Mouse (Mus musculus) heart, postnatal 0 days (tissue): ENCODE measurements around the gene Qser1. TPM values are rescaled to one million over a fixed set of nuclear protein-coding genes. Genes with fewer than 3 reads are reported as not detected.

Source experiments
- ATAC-seq: fragments of 200-750 bp; cut with Nextera tagmentation; 2 replicates; pipeline ENCODE4 v1.8.0; 2017; ENCODE audit warnings: low read depth, moderate number of reproducible peaks, moderate library complexity; ENCODE audit not compliant: insufficient read depth
- DNase-seq: peaks from one replicate; pipeline ENCODE4 v3.0.0-alpha.2; 2016; ENCODE audit warnings: low spot score
- H3K27ac ChIP-seq: fragments of 300-500 bp; sonication (generic); 2 replicates; pipeline ENCODE4 v1.5.1; 2014; ENCODE audit warnings: low read depth, mild to moderate bottlenecking
- H3K27me3 ChIP-seq: fragments of 300-500 bp; sonication (generic); 2 replicates; pipeline ENCODE4 v1.6.1; 2014; ENCODE audit warnings: low read length, mixed read lengths; ENCODE audit not compliant: control insufficient read depth, insufficient read depth
- H3K36me3 ChIP-seq: fragments of 300-500 bp; sonication (generic); replicated peaks from 2 replicates; pipeline ENCODE4 v1.6.1; 2014; ENCODE audit warnings: low read length, mixed read lengths; ENCODE audit not compliant: control insufficient read depth, insufficient read depth
- H3K4me1 ChIP-seq: fragments of 300-500 bp; sonication (generic); 2 replicates; pipeline ENCODE4 v1.6.1; 2014; ENCODE audit warnings: antibody characterized with exemption; ENCODE audit not compliant: control insufficient read depth, insufficient read depth
- H3K4me2 ChIP-seq: fragments of 300-500 bp; sonication (generic); 2 replicates; pipeline ENCODE4 v1.6.1; 2014; ENCODE audit warnings: low read depth, mild to moderate bottlenecking, low read length, moderate library complexity
- H3K4me3 ChIP-seq: fragments of 300-500 bp; sonication (generic); 2 replicates; pipeline ENCODE4 v1.5.1; 2014; ENCODE audit warnings: low read depth, low read length
- H3K9ac ChIP-seq: fragments of 300-500 bp; sonication (generic); replicated peaks from 2 replicates; pipeline ENCODE4 v1.6.1; 2014; ENCODE audit warnings: low read depth, low read length, mixed read lengths
- H3K9me3 ChIP-seq: fragments of 300-500 bp; sonication (generic); replicated peaks from 2 replicates; pipeline ENCODE4 v1.6.1; 2016; ENCODE audit warnings: low read length; ENCODE audit not compliant: control insufficient read depth
- CTCF ChIP-seq: IDR thresholded peaks from 2 replicates; pipeline ENCODE4 v1.5.1; 2016; ENCODE audit warnings: antibody characterized with exemption, control low read depth, low read depth
- EP300 ChIP-seq: IDR thresholded peaks from 2 replicates; pipeline ENCODE4 v1.6.1; 2016; ENCODE audit warnings: antibody characterized with exemption, low read depth
- WGBS: fragments of 180-500 bp; shearing (Covaris S2); extraction: QIAGEN DNeasy Blood & Tissue Kit; methylation state at CpG from one replicate; pipeline ENCODE4 v1.1.7; 2014; 5-methylcytosine and 5-hydroxymethylcytosine counted together
- polyA plus RNA-seq: library from polyadenylated mRNA; unstranded; fragments of >200 nt; fragmentation: Nextera tagmentation; extraction: Ambion mirVana; gene quantifications from 2 replicates; pipeline ENCODE4 v1.2.1, GENCODE M21; 2015
- total RNA-seq: library from RNA; depleted of rRNA; stranded (reverse); fragments of >200 nt; gene quantifications from 2 replicates; pipeline ENCODE4 v1.2.3, GENCODE M21; 2014; ENCODE audit warnings: low replicate concordance

The Qser1 gene
- total and polyA plus RNA-seq, 2 experiments from 2014 or later = 3.4 to 7.6 TPM

DNA sequence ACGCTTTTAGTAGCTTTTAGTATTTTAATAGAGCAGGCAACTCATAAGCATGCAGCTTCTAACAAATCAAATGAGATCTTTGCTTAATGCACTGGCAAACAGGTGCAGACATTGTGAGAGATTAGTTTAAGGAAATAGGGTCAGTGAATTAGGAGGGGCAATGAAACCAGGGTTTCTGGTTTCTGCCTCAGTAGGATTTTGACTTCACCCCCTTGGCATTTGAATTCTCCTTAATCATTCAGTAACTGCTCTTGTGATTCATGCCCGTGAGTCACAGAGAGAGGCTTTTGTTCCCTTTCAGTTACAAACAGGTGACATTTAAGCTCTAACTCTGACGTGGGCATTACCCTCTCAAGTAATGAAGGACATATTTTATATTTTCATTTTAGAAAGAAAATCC is 39.2 kb upstream of the Qser1 start:
- TF ChIP-seq CTCF = no peak
- no peak for TF ChIP-seq EP300
- H3K27me3 ChIP-seq = peaks cover 8% of the 10 kb centered on the region; the same call in 1 of the 2 replicates
- no peaks in the 10 kb centered on the region for H3K36me3 ChIP-seq
- no peak overlapping the region for H3K4me3 ChIP-seq
- H3K4me2 ChIP-seq = no peak overlapping the region
- H3K27ac ChIP-seq = no peak overlapping the region
- H3K4me1 ChIP-seq = no peaks in the 10 kb centered on the region
- H3K9ac ChIP-seq = no peak overlapping the region
- ATAC-seq (no peak), DNase-seq (no peak)
- 58% methylated on average over 3 of the region's 3 CpGs for WGBS
- H3K9me3 ChIP-seq = no peaks in the 10 kb centered on the region

GRCm38 (mm10) chr2:104854836-104855235 is 38.3 kb upstream of the Qser1 start:
- whole genome bisulfite sequencing = 74% methylated on average over 1 of the region's 1 CpGs
- H3K4me2 ChIP-seq = no peak overlapping the region
- no peaks in the 10 kb centered on the region for H3K36me3 ChIP-seq
- ATAC-seq = no peak
- H3K9me3 ChIP-seq = no peaks in the 10 kb centered on the region
- no peak overlapping the region for H3K9ac ChIP-seq
- 0 out of 2 replicates have a peak, but pooled peaks cover 3% of the 10 kb centered on the region for H3K4me1 ChIP-seq
- peaks cover 11% of the 10 kb centered on the region; the same call in 1 of the 2 replicates for H3K27me3 ChIP-seq
- TF ChIP-seq CTCF (no peak), EP300 (no peak)
- H3K27ac ChIP-seq = no peak overlapping the region
- DNase-seq = no peak
- no peak overlapping the region for H3K4me3 ChIP-seq

- TF ChIP-seq EP300 = no peak
- H3K4me2 ChIP-seq = no peak overlapping the region
- WGBS = 81% methylated on average over 7 of the region's 7 CpGs
- no peak for DNase-seq
- no peak for ATAC-seq
- no peak overlapping the region for H3K27ac ChIP-seq
- H3K4me3 ChIP-seq = no peak overlapping the region
- H3K27me3 ChIP-seq = peaks cover 11% of the 10 kb centered on the region; the same call in 1 of the 2 replicates
- H3K9ac ChIP-seq = no peak overlapping the region
- no peaks in the 10 kb centered on the region for H3K36me3 ChIP-seq
- H3K4me1 ChIP-seq = 0 out of 2 replicates have a peak, but pooled peaks cover 5% of the 10 kb centered on the region
- H3K9me3 ChIP-seq = no peaks in the 10 kb centered on the region
Measured at GRCm38 (mm10) chr2:104852546-104852945, 36.0 kb upstream of the Qser1 start.

- DNase-seq (no peak), ATAC-seq (no peak)
- Histone ChIP-seq H3K36me3 (no peaks in the 10 kb centered on the region), H3K27me3 (peaks cover 11% of the 10 kb centered on the region; the same call in 1 of the 2 replicates), H3K9me3 (no peaks in the 10 kb centered on the region), H3K4me2 (no peak overlapping the region), H3K4me1 (0 out of 2 replicates have a peak, but pooled peaks cover 5% of the 10 kb centered on the region), H3K4me3 (no peak overlapping the region), H3K27ac (no peak overlapping the region), H3K9ac (no peak overlapping the region)
- TF ChIP-seq EP300 (no peak), CTCF (no peak)
- 37% methylated on average over 5 of the region's 5 CpGs for WGBS
Measured at GRCm38 (mm10) chr2:104851686-104852085, 35.1 kb upstream of the Qser1 start.

- H3K27me3 ChIP-seq = peaks cover 11% of the 10 kb centered on the region; the same call in 1 of the 2 replicates
- H3K4me1 ChIP-seq = 0 out of 2 replicates have a peak, but pooled peaks cover 5% of the 10 kb centered on the region
- TF ChIP-seq EP300 (no peak), CTCF (no peak)
- H3K4me2 ChIP-seq = peak overlapping the region; percentile 76
- 61% methylated on average over 3 of the region's 3 CpGs for WGBS
- peak overlapping the region; percentile 52 for H3K4me3 ChIP-seq
- no peaks in the 10 kb centered on the region for H3K9me3 ChIP-seq
- no peak overlapping the region for H3K9ac ChIP-seq
- ATAC-seq (no peak), DNase-seq (no peak)
- no peaks in the 10 kb centered on the region for H3K36me3 ChIP-seq
- H3K27ac ChIP-seq = no peak overlapping the region
Measured at GRCm38 (mm10) chr2:104849991-104850359, 33.4 kb upstream of the Qser1 start.
